Mouse (Mus musculus): ENCODE data around the gene Ubap1.

Gene Ubap1

GRCm38 (mm10) chr4:41438931-41439330 lies 90.1 kb downstream of the Ubap1 start:
- no peak for DNase-seq (ENCODE audit: low spot score)

All from urinary bladder, postnatal 10 days (tissue).